Mouse (Mus musculus) liver, embryonic 14.5 days (tissue): ENCODE measurements around the gene Elp5.

Experiments
- CTCF ChIP-seq: IDR thresholded peaks from 2 replicates; pipeline ENCODE4 v1.5.1; 2016; ENCODE audit warnings: antibody characterized with exemption, low read depth, control low read depth
- EP300 ChIP-seq: IDR thresholded peaks from 2 replicates; pipeline ENCODE4 v1.6.1; 2016; ENCODE audit warnings: antibody characterized with exemption, low read depth

DNA sequence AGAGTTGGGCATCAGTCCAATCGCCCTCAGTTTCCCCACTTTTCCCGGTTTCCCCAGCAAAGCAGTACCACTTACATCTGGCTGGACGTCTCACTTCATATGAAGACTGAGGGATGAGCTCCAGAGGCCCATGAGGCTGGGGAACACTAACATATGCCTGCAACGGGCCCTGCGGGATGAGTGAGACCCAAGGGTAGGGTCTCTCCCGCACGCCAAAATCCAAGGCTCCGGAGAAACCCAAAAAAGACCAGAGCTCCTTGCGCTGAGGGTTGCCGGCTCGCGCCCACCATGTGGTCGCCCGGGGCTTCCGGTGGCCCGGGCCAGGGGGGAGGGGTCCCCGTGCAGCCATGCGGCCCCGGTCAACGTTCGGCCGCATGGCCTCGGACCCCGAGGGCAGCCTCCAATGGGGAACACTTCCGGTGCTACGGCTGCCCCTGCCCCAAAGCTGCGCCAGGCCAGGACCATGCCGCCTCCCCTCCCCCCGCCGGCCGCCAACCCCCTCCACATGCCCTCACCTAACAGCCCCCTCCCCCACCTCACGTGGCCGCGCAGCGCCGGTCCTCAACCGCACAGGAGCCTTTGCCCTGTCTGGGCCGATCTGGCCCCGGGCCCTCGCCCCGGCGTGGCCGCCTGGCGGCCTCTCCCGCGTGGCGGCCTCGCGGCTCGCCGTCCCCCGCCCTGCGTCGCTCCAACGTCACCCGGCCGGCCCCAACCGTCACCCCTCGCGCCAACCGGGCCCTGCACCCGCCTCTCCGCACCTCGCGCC lies 61.9 kb downstream of the Elp5 start:
- TF ChIP-seq CTCF, result peak; percentile 23; the same call in 1 of the 2 replicates
- TF ChIP-seq EP300, result no peak
